Mouse (Mus musculus) testis, adult 2 months (tissue): ENCODE results near the gene Spta1.

Experiments
- CTCF ChIP-seq: fragments of 200-500 bp; IDR thresholded peaks from 2 replicates; pipeline ENCODE4 v1.5.1; 2012; ENCODE audit warnings: low read depth, mild to moderate bottlenecking, inconsistent platforms, low read length, moderate library complexity; ENCODE audit not compliant: control insufficient read depth, insufficient read depth, insufficient replicate concordance
- POLR2A ChIP-seq: fragments of 200-500 bp; IDR thresholded peaks from 2 replicates; pipeline ENCODE4 v1.6.1; 2012; ENCODE audit warnings: low read depth, mild to moderate bottlenecking, inconsistent platforms, low read length, moderate library complexity; ENCODE audit not compliant: control insufficient read depth

GRCm38 (mm10) chr1:174212286-174212685, 39.7 kb downstream of the Spta1 start:
- TF ChIP-seq CTCF (no peak), POLR2A (no peak)
